Mouse (Mus musculus) C2C12 (cell line): ENCODE results near the gene Pdzd4.
A peak's percentile ranks its signal among the peaks of the same experiment; 100 is the strongest.

Source experiments
- CEBPB ChIP-seq: IDR thresholded peaks from one replicate; pipeline ENCODE4 v1.6.1; 2011; ENCODE audit warnings: low read depth, mild to moderate bottlenecking, control low read depth, moderate library complexity
- CTCF ChIP-seq: IDR thresholded peaks from one replicate; pipeline ENCODE4 v1.5.1; 2011; ENCODE audit not compliant: control insufficient read depth, insufficient read depth, insufficient read length
- MAX ChIP-seq: IDR thresholded peaks from one replicate; pipeline ENCODE4 v1.6.1; 2011; ENCODE audit warnings: mild to moderate bottlenecking, control low read depth
- MYOD1 ChIP-seq: IDR thresholded peaks from one replicate; pipeline ENCODE4 v1.6.1; 2011; ENCODE audit warnings: low read depth; ENCODE audit not compliant: control insufficient read depth, insufficient read length
- MYOG ChIP-seq: IDR thresholded peaks from one replicate; pipeline ENCODE4 v1.6.1; 2011; ENCODE audit not compliant: control insufficient read depth, insufficient read length; ENCODE audit errors: extremely low read depth
- USF1 ChIP-seq: IDR thresholded peaks from one replicate; pipeline ENCODE4 v1.6.1; 2011; ENCODE audit warnings: low read depth, mild to moderate bottlenecking, control low read depth, moderate library complexity

DNA sequence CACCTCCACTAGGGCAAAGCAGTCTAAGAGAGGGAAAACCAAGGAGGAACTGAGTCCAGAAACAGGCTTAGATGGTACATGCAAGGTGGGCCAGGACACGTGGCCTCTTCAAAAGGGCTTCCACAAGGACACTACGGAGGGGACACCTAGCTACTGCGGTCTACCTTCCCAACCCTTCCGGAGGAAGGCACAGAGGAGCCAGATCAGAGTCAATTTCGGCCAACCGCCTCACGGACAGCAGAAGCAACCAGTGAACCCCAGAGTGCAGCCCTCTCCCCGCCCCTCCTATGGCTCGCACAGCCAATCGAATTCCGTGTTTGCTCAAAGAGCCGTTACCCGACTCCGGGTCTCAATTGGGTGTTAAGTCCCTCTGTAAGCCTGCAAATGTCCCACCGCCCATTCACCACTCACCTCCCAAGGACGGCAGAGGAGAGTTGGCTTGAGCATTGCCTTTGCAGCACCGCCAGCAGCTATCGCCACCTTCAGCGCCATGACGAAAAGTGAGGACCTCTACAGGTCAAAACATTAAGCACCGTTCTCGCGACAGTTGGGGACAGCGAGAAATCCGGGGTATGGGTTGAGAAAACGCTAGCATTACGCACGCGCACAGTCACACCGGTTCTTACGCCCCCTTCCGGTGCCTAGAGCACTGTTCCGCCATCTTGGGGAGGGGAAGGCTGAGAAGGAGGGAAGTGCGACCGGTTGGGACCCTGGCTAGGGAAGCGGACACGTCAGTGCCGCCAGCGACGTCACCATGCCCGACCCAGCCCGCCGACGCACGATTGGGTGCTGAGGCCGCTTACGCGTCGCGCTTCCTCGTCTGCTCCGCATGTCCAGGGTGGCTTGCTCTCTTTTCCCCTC lies 38.2 kb downstream of the Pdzd4 start, which contains the start of the genes Idh3g and Ssr4:
- peak; percentile 31 for TF ChIP-seq USF1
- peak; percentile 14 for TF ChIP-seq CTCF
- peak; percentile 54 for TF ChIP-seq MAX
- no peak for TF ChIP-seq MYOD1
- no peak for TF ChIP-seq CEBPB
- TF ChIP-seq MYOG = no peak
